ENCODE assay signal across 9 mouse cellular contexts in genomic region chrX:142200295-142200694, GRCm38 (mm10). TPM values are rescaled to one million over a fixed set of nuclear protein-coding genes. Genes with fewer than 3 reads are reported as not detected.
A peak's percentile ranks its signal among the peaks of the same experiment; 100 is the strongest.
DNase-seq lines count a peak whose midpoint lies in the region; ATAC-seq and TF ChIP-seq lines count a peak whose summit lies in the region.
"Had no signal": no experiment of that assay in that cellular context is flagged by ENCODE, and none has a peak within 500 bp of the region (broad histone marks: within the 10 kb centered on the region; RNA-seq: fewer than 3 reads in every experiment).

No protein-coding gene starts in this region.

- H3K9me3 ChIP-seq in liver, embryonic 11.5 days (ENCODE audit: control insufficient read depth, low read length), result no peaks in the 10 kb centered on the region
- H3K9me3 ChIP-seq in limb, embryonic 14.5 days (ENCODE audit: control insufficient read depth, low read length), result no peaks in the 10 kb centered on the region
- H3K9me3 ChIP-seq: neural tube, embryonic 12.5 days had no signal

- no peaks in the 10 kb centered on the region for H3K4me1 ChIP-seq in liver, adult 2 months (ENCODE audit: control insufficient read depth, insufficient read depth, low read length)
- H3K4me1 ChIP-seq in liver, embryonic 11.5 days (replicated peaks; ENCODE audit: control insufficient read depth, insufficient read depth, low read length), result no peaks in the 10 kb centered on the region
- no peaks in the 10 kb centered on the region for H3K4me1 ChIP-seq in limb, embryonic 14.5 days (ENCODE audit: control insufficient read depth, insufficient read depth, low read length)
- H3K4me1 ChIP-seq: neural tube, embryonic 12.5 days had no signal

- no peaks in the 10 kb centered on the region for H3K36me3 ChIP-seq in liver, adult 2 months (ENCODE audit: control insufficient read depth, insufficient read depth, low read length)
- H3K36me3 ChIP-seq in liver, embryonic 11.5 days (ENCODE audit: control insufficient read depth, insufficient read depth, low read length), result no peaks in the 10 kb centered on the region
- H3K36me3 ChIP-seq in limb, embryonic 14.5 days (ENCODE audit: control insufficient read depth, insufficient read depth, low read length), result no peaks in the 10 kb centered on the region
- H3K36me3 ChIP-seq: neural tube, embryonic 12.5 days had no signal

- H3K4me3 ChIP-seq in liver, adult 2 months (ENCODE audit: insufficient read depth, low read depth, low read length), result no peak overlapping the region
- H3K4me3 ChIP-seq in liver, embryonic 11.5 days (ENCODE audit: low read depth, low read length), result no peak overlapping the region
- no peak overlapping the region for H3K4me3 ChIP-seq in limb, embryonic 14.5 days (replicated peaks; ENCODE audit: low read length)
- H3K4me3 ChIP-seq: neural tube, embryonic 12.5 days had no signal

- peak; percentile 52 for TF ChIP-seq CTCF in liver, adult 2 months (IDR thresholded peaks at IDR 0.05; ENCODE audit: low read depth, low read length)

- H3K27me3 ChIP-seq in liver, adult 2 months (ENCODE audit: control insufficient read depth, insufficient read depth, low read length), result no peaks in the 10 kb centered on the region
- no peaks in the 10 kb centered on the region for H3K27me3 ChIP-seq in liver, embryonic 11.5 days (replicated peaks; ENCODE audit: control insufficient read depth, insufficient read depth, low read length)
- no peaks in the 10 kb centered on the region for H3K27me3 ChIP-seq in limb, embryonic 14.5 days (ENCODE audit: control insufficient read depth, insufficient read depth, low read length)
- H3K27me3 ChIP-seq: neural tube, embryonic 12.5 days had no signal

- no peak for TF ChIP-seq POLR2A in liver, adult 2 months (IDR thresholded peaks at IDR 0.05; ENCODE audit: extremely low read depth, insufficient read depth, low read length)
- no peak for TF ChIP-seq POLR2A in limb, embryonic 14.5 days (IDR thresholded peaks at IDR 0.05; ENCODE audit: borderline replicate concordance, extremely low read depth, insufficient read depth, insufficient read length)

- H3K4me2 ChIP-seq in liver, embryonic 11.5 days, result no peak overlapping the region
- H3K4me2 ChIP-seq in limb, embryonic 14.5 days (replicated peaks; ENCODE audit: low read depth, low read length, severe bottlenecking), result no peak overlapping the region
- H3K4me2 ChIP-seq: neural tube, embryonic 12.5 days had no signal

- H3K9ac ChIP-seq in liver, adult 2 months (ENCODE audit: low read depth, low read length), result no peak overlapping the region
- H3K9ac ChIP-seq in liver, embryonic 11.5 days (ENCODE audit: low read depth, low read length), result no peak overlapping the region
- H3K9ac ChIP-seq in limb, embryonic 14.5 days (ENCODE audit: low read depth, low read length, severe bottlenecking), result no peak overlapping the region
- H3K9ac ChIP-seq: neural tube, embryonic 12.5 days had no signal

- ATAC-seq in liver, embryonic 11.5 days (replicated peaks; ENCODE audit: low FRiP score), result no peak
- peak; percentile 69 for ATAC-seq in hematopoietic stem cell, adult 5-6 weeks (replicated peaks in 1 of 2; ENCODE audit: insufficient read depth in 1 of 2, low FRiP score in 2 of 2, low TSS enrichment in 1 of 2, low read depth in 1 of 2, poor library complexity in 2 of 2, severe bottlenecking in 2 of 2)
- ATAC-seq in limb, embryonic 14.5 days (ENCODE audit: low FRiP score, low read depth), result no peak

- H3K27ac ChIP-seq in liver, adult 2 months (replicated peaks; ENCODE audit: insufficient read depth, low read depth, low read length), result no peak overlapping the region
- H3K27ac ChIP-seq in liver, embryonic 11.5 days (ENCODE audit: low read depth, low read length), result no peak overlapping the region
- no peak overlapping the region for H3K27ac ChIP-seq in limb, embryonic 14.5 days (replicated peaks; ENCODE audit: low read depth, low read length)
- H3K27ac ChIP-seq: neural tube, embryonic 12.5 days had no signal

- no peaks in the 10 kb centered on the region for H3K79me2 ChIP-seq in liver, adult 2 months (ENCODE audit: control insufficient read depth, insufficient read depth, low read length)

- peak; percentile 40 for DNase-seq in liver, adult 2 months (ENCODE audit: extremely low read depth, low read depth, low spot score)
- no peak for DNase-seq in liver, embryonic 11.5 days (ENCODE audit: low spot score)
- DNase-seq in MN1 (ENCODE audit: low spot score), result peak; percentile 50
- peak; percentile 37 for DNase-seq in cerebellum, adult 8-10 months
- peak; percentile 61 for DNase-seq in limb, embryonic 14.5 days (ENCODE audit: low spot score)
- DNase-seq in right cerebral cortex, postnatal 10 days (ENCODE audit: low spot score in 2 of 2), result peak; percentile 38 to 46

- 0% methylated on average over 3 of the region's 3 CpGs for WGBS in liver, adult 2 months
- 5% methylated on average over 3 of the region's 3 CpGs for WGBS in liver, embryonic 11.5 days
- WGBS in limb, embryonic 14.5 days, result 8% methylated on average over 3 of the region's 3 CpGs

RNA-seq across cellular contexts. Expression of gene Gucy2f, which starts 3.6 kb away (rescaled TPM):
- not detected in 2 replicates for total RNA-seq in liver, adult 2 months (2014; rRNA removed)
- polyA plus RNA-seq in liver, adult 2 months (2012; rRNA removed), result not detected in 2 replicates
- not detected in 2 replicates for polyA plus RNA-seq in liver, embryonic 11.5 days (2014; fragmentation: Nextera tagmentation; extraction: Ambion mirVana)
- not detected in 2 replicates for total RNA-seq in hematopoietic stem cell, adult 5-6 weeks (2017)
- 0.01 and 0.03 TPM in 2 replicates for polyA plus RNA-seq in limb, embryonic 14.5 days (2012; rRNA removed)
- not detected in 2 replicates for polyA plus RNA-seq in limb, embryonic 14.5 days (2014; fragmentation: Nextera tagmentation; extraction: Ambion mirVana)
- polyA plus RNA-seq: heart, embryonic 14.5 days; neural tube, embryonic 12.5 days had no signal

RNA-seq across cellular contexts. Expression of gene Nxt2, which starts 26.3 kb away (rescaled TPM):
- 29.0 and 31.9 TPM in 2 replicates for total RNA-seq in liver, adult 2 months (2014; rRNA removed)
- 4.4 and 6.1 TPM in 2 replicates for polyA plus RNA-seq in liver, adult 2 months (2012; rRNA removed)
- 9.8 and 11.3 TPM in 2 replicates for polyA plus RNA-seq in liver, embryonic 11.5 days (2014; fragmentation: Nextera tagmentation; extraction: Ambion mirVana)
- 17.1 and 32.8 TPM in 2 replicates for total RNA-seq in hematopoietic stem cell, adult 5-6 weeks (2017)
- polyA plus RNA-seq in limb, embryonic 14.5 days (2012; rRNA removed), result 5.4 and 6.3 TPM in 2 replicates
- polyA plus RNA-seq in limb, embryonic 14.5 days (2014; fragmentation: Nextera tagmentation; extraction: Ambion mirVana), result 14.3 and 18.6 TPM in 2 replicates

Comparison
In these comparisons a context has a peak if more than half of its experiments do, and no peak if none do; other contexts are left out.
1. ATAC-seq: peak in hematopoietic stem cell, adult 5-6 weeks (2 of 2); none in liver, embryonic 11.5 days (single experiment) and limb, embryonic 14.5 days (single experiment).